Comparison of ENCODE assay signal across 22 mouse cellular contexts in the genomic region with DNA sequence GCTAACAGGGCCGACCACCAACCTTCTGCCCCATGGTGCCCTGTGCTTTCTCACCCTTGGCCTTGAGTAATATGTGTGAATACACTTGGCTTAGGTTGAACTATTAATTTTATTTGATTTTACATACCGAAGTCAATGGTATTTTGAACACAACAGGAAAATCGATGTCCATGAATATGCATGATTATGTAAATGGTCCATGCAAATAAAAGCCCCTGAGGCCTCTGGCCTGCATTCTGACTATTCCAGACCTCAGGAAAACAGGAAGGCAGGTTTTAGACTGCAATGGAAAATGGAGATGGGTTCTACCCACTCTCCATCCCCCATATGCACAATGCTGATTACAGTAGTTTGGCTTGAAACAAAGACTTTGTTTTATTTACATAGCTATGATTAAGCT. TPM values are rescaled to one million over a fixed set of nuclear protein-coding genes. Genes with fewer than 3 reads are reported as not detected.
DNase-seq lines count a peak whose midpoint lies in the region; ATAC-seq and TF ChIP-seq lines count a peak whose summit lies in the region.
"Had no signal": no experiment of that assay in that cellular context is flagged by ENCODE, and none has a peak within 500 bp of the region (broad histone marks: within the 10 kb centered on the region; RNA-seq: fewer than 3 reads in every experiment).

No protein-coding gene starts in this region.

- no peak overlapping the region for H3K4me3 ChIP-seq in midbrain, embryonic 14.5 days (replicated peaks; ENCODE audit: low read depth, low read length)
- no peak overlapping the region for H3K4me3 ChIP-seq in midbrain, postnatal 0 days (ENCODE audit: low read depth, low read length)
- no peak overlapping the region for H3K4me3 ChIP-seq in heart, embryonic 10.5 days

- H3K9ac ChIP-seq in midbrain, embryonic 14.5 days (replicated peaks; ENCODE audit: low read length) = no peak overlapping the region
- H3K9ac ChIP-seq in midbrain, postnatal 0 days (replicated peaks; ENCODE audit: low read length, poor library complexity, severe bottlenecking) = no peak overlapping the region

- H3K4me1 ChIP-seq in midbrain, embryonic 14.5 days (ENCODE audit: control insufficient read depth, insufficient read depth, low read length) = no peaks in the 10 kb centered on the region
- no peaks in the 10 kb centered on the region; the same call in 1 of the 2 replicates for H3K4me1 ChIP-seq in midbrain, postnatal 0 days (ENCODE audit: insufficient read depth, low read length)
- H3K4me1 ChIP-seq in heart, embryonic 10.5 days = no peaks in the 10 kb centered on the region

- H3K36me3 ChIP-seq in midbrain, embryonic 14.5 days (ENCODE audit: control insufficient read depth, insufficient read depth, low read length) = no peaks in the 10 kb centered on the region
- no peaks in the 10 kb centered on the region for H3K36me3 ChIP-seq in midbrain, postnatal 0 days (ENCODE audit: insufficient read depth, low read length)
- no peaks in the 10 kb centered on the region for H3K36me3 ChIP-seq in heart, embryonic 10.5 days
- H3K36me3 ChIP-seq: G1E had no signal

- TF ChIP-seq CTCF in midbrain, postnatal 0 days (IDR thresholded peaks at IDR 0.05) = no peak

- no peaks in the 10 kb centered on the region for H3K27me3 ChIP-seq in midbrain, embryonic 14.5 days (ENCODE audit: control insufficient read depth, insufficient read depth, low read length)
- no peaks in the 10 kb centered on the region for H3K27me3 ChIP-seq in midbrain, postnatal 0 days (ENCODE audit: insufficient read depth, low read length)
- H3K27me3 ChIP-seq in heart, embryonic 10.5 days (ENCODE audit: insufficient read depth, poor library complexity, severe bottlenecking) = no peaks in the 10 kb centered on the region
- H3K27me3 ChIP-seq: CH12.LX, Patski had no signal

- 63% methylated on average over 3 of the region's 3 CpGs for WGBS in midbrain, embryonic 14.5 days
- 64% methylated on average over 3 of the region's 3 CpGs for WGBS in midbrain, postnatal 0 days
- WGBS in heart, embryonic 10.5 days = 83% methylated on average over 3 of the region's 3 CpGs

- no peak overlapping the region for H3K4me2 ChIP-seq in midbrain, embryonic 14.5 days (ENCODE audit: low read length)
- H3K4me2 ChIP-seq in midbrain, postnatal 0 days (ENCODE audit: low read depth, low read length, poor library complexity, severe bottlenecking) = no peak overlapping the region

- no peak for ATAC-seq in midbrain, embryonic 14.5 days (ENCODE audit: low FRiP score, low TSS enrichment)
- ATAC-seq in midbrain, postnatal 0 days (ENCODE audit: low FRiP score) = no peak
- ATAC-seq: activated CD4-positive, CD25-positive, alpha-beta regulatory T cell, adult 4 months; CD4-positive, CD25-positive, alpha-beta regulatory T cell, adult 4 months; Patski had no signal

- DNase-seq in midbrain, embryonic 14.5 days = peak; percentile 39
- no peak for DNase-seq in midbrain, postnatal 0 days (ENCODE audit: low spot score)
- DNase-seq in brain, adult 2 months (ENCODE audit: low read depth, low spot score) = peak; percentile 19
- no peak for DNase-seq in heart, embryonic 10.5 days (ENCODE audit: low spot score)
- DNase-seq: adrenal gland, adult 2 months; adrenal gland, adult 8-10 months; adrenal gland, postnatal 10 days; adrenal gland, postnatal 14 days; adrenal gland, postnatal 25 days; adrenal gland, postnatal 36 days; B cell, adult 2 months; cerebellum, adult 11 months; cerebellum, adult 11-12 months; cerebellum, adult 18-20 months; cerebellum, adult 2 months had no signal

- no peaks in the 10 kb centered on the region for H3K9me3 ChIP-seq in midbrain, embryonic 14.5 days (ENCODE audit: control insufficient read depth, low read length)
- no peaks in the 10 kb centered on the region for H3K9me3 ChIP-seq in midbrain, postnatal 0 days (ENCODE audit: low read length)
- no peaks in the 10 kb centered on the region for H3K9me3 ChIP-seq in heart, embryonic 10.5 days

- H3K27ac ChIP-seq in midbrain, embryonic 14.5 days (replicated peaks; ENCODE audit: low read depth, low read length) = no peak overlapping the region
- no peak overlapping the region for H3K27ac ChIP-seq in midbrain, postnatal 0 days (ENCODE audit: low read depth, low read length)
- H3K27ac ChIP-seq in heart, embryonic 10.5 days = no peak overlapping the region

RNA-seq across cellular contexts. Expression of gene Cdh4, which starts 13.3 kb away (rescaled TPM):
- polyA plus RNA-seq in midbrain, embryonic 14.5 days (2014; fragmentation: Nextera tagmentation; extraction: Ambion mirVana) = 42.8 and 50.5 TPM in 2 replicates
- total RNA-seq in midbrain, postnatal 0 days (2014; rRNA removed) = 86.6 and 93.6 TPM in 2 replicates
- 63.8 and 64.9 TPM in 2 replicates for polyA plus RNA-seq in midbrain, postnatal 0 days (2015; fragmentation: Nextera tagmentation; extraction: Ambion mirVana)
- 0.41 and 0.99 TPM in 2 replicates for polyA plus RNA-seq in heart, embryonic 10.5 days (2016; fragmentation: Nextera tagmentation; extraction: Ambion mirVana)
- total RNA-seq: CH12.LX, MEL had no signal
- polyA plus RNA-seq: C2C12; CD4-positive, CD25-positive, alpha-beta regulatory T cell, adult 4 months; G1E; Patski had no signal

Comparison
In these comparisons a context has a peak if more than half of its experiments do, and no peak if none do; other contexts are left out.
1. DNase-seq: peak in midbrain, embryonic 14.5 days (single experiment) and brain, adult 2 months (single experiment); none in midbrain, postnatal 0 days (single experiment) and heart, embryonic 10.5 days (single experiment).
2. RNA of gene Cdh4, which starts 13.3 kb away (polyA plus RNA-seq): 63.8 to 64.9 TPM in midbrain, postnatal 0 days and 42.8 to 50.5 TPM in midbrain, embryonic 14.5 days; 0.41 to 0.99 TPM in heart, embryonic 10.5 days; every median in the first group is over 10 times any median in the second.